Mouse (Mus musculus) gastrocnemius, adult 2 months (tissue): ENCODE results near the gene Fam151b. TPM values are rescaled to one million over a fixed set of nuclear protein-coding genes. Genes with fewer than 3 reads are reported as not detected.
A peak's percentile ranks its signal among the peaks of the same experiment; 100 is the strongest.

ENCODE experiments used
- DNase-seq: peaks from one replicate; pipeline ENCODE4 v3.0.0; 2022
- H3K27ac ChIP-seq: fragments of 200-600 bp; 2 replicates; pipeline ENCODE4 v1.8.1; 2022; ENCODE audit warnings: mild to moderate bottlenecking
- H3K4me3 ChIP-seq: fragments of 200-600 bp; 2 replicates; pipeline ENCODE4 v1.8.1; 2022; ENCODE audit warnings: mild to moderate bottlenecking, moderate library complexity
- CTCF ChIP-seq: fragments of 200-600 bp; IDR thresholded peaks from 2 replicates; pipeline ENCODE4 v1.8.1; 2022; ENCODE audit warnings: antibody characterized with exemption, mild to moderate bottlenecking, moderate library complexity
- intact Hi-C: fragments of 180-260 bp; cut with DNase I; formaldehyde crosslinking; loops from one replicate; pipeline ENCODE4 v1.15.1; 2025
- total RNA-seq, 2 experiments: library from RNA; stranded (reverse); gene quantifications; 2 replicates each; pipeline ENCODE4 v1.2.3; 2021

Gene Fam151b
- total RNA-seq, 2 experiments from 2014 or later: 2.2 to 2.6 TPM

GRCm38 (mm10) chr13:92467891-92468290, 15.9 kb downstream of the Fam151b start:
- intact Hi-C loops: no loop called here
- no peak for DNase-seq
- H3K27ac ChIP-seq: no peak overlapping the region
- TF ChIP-seq CTCF: no peak
- H3K4me3 ChIP-seq: no peak overlapping the region

GRCm38 (mm10) chr13:92464698-92465097, 19.1 kb downstream of the Fam151b start:
- DNase-seq: no peak
- intact Hi-C loops: no loop called here
- no peak overlapping the region for H3K4me3 ChIP-seq
- H3K27ac ChIP-seq: no peak overlapping the region
- no peak for TF ChIP-seq CTCF

- intact Hi-C loops: no loop called here
- no peak for TF ChIP-seq CTCF
- Histone ChIP-seq H3K4me3 (no peak overlapping the region), H3K27ac (no peak overlapping the region)
- DNase-seq: no peak
Observed at GRCm38 (mm10) chr13:92446872-92447271, 36.9 kb downstream of the Fam151b start.

GRCm38 (mm10) chr13:92440286-92440685, 43.5 kb downstream of the Fam151b start:
- Histone ChIP-seq H3K4me3 (no peak overlapping the region), H3K27ac (no peak overlapping the region)
- DNase-seq: no peak
- intact Hi-C loops: no loop called here
- TF ChIP-seq CTCF: no peak

- TF ChIP-seq CTCF: no peak
- no peak for DNase-seq
- intact Hi-C loops: no loop called here
- Histone ChIP-seq H3K27ac (no peak overlapping the region), H3K4me3 (no peak overlapping the region)
Observed at GRCm38 (mm10) chr13:92438656-92439055, 45.2 kb downstream of the Fam151b start.

- no peak overlapping the region for H3K4me3 ChIP-seq
- intact Hi-C loops: no loop called here
- no peak for TF ChIP-seq CTCF
Observed at GRCm38 (mm10) chr13:92427351-92427855, 56.4 kb downstream of the Fam151b start.

GRCm38 (mm10) chr13:92426294-92427051, 57.3 kb downstream of the Fam151b start:
- H3K4me3 ChIP-seq: peak overlapping the region; percentile 67
- intact Hi-C loops: no loop called here
- H3K27ac ChIP-seq: no peak overlapping the region
- TF ChIP-seq CTCF: no peak
- DNase-seq: no peak

More at GRCm38 (mm10) chr13:92427351-92427855, 56.4 kb downstream of the Fam151b start:
- no peak for DNase-seq
- no peak overlapping the region for H3K27ac ChIP-seq

- intact Hi-C loops: no loop called here
- Histone ChIP-seq H3K4me3 (peak within 1 kb of the TSS; percentile 67), H3K27ac (no peak within 1 kb of the TSS)
- peak; percentile 35 for DNase-seq
- TF ChIP-seq CTCF: no peak
Observed at GRCm38 (mm10) chr13:92425758-92426264, 58.0 kb downstream of the Fam151b start, which contains the start of gene Ankrd34b. Ankrd34b (plus strand) TSS chr13:92425896.

GRCm38 (mm10) chr13:92423711-92424110, 60.1 kb downstream of the Fam151b start:
- TF ChIP-seq CTCF: no peak
- no peak for DNase-seq
- H3K4me3 ChIP-seq: no peak overlapping the region
- intact Hi-C loops: no loop called here
- no peak overlapping the region for H3K27ac ChIP-seq

GRCm38 (mm10) chr13:92419630-92420029, 64.2 kb downstream of the Fam151b start:
- no peak overlapping the region for H3K4me3 ChIP-seq
- no peak for DNase-seq
- intact Hi-C loops: no loop called here
- no peak overlapping the region for H3K27ac ChIP-seq
- no peak for TF ChIP-seq CTCF

- no peak overlapping the region for H3K27ac ChIP-seq
- DNase-seq: no peak
- intact Hi-C loops: no loop called here
- no peak overlapping the region for H3K4me3 ChIP-seq
- no peak for TF ChIP-seq CTCF
Observed at GRCm38 (mm10) chr13:92410486-92410885, 73.3 kb downstream of the Fam151b start.

- no peak for DNase-seq
- Histone ChIP-seq H3K4me3 (no peak overlapping the region), H3K27ac (no peak overlapping the region)
- intact Hi-C loops: no loop called here
- no peak for TF ChIP-seq CTCF
Observed at GRCm38 (mm10) chr13:92403496-92403895, 80.3 kb downstream of the Fam151b start.

- TF ChIP-seq CTCF: no peak
- no peak overlapping the region for H3K27ac ChIP-seq
- intact Hi-C loops: no loop called here
- H3K4me3 ChIP-seq: no peak overlapping the region
- no peak for DNase-seq
Observed at GRCm38 (mm10) chr13:92402063-92402462, 81.8 kb downstream of the Fam151b start.

Other genes with a start within 250 kb of the Fam151b start
- gene Gm20379, start 178.0 kb downstream of the Fam151b start, total RNA-seq: not detected
- gene Dhfr, start 129.3 kb downstream of the Fam151b start, total RNA-seq: 1 to 10 TPM in 1 of 2 experiments, under 1 TPM in 1; 0.79 to 1.0 TPM
- 10 to 100 TPM; 11.6 to 13.9 TPM for gene Msh3, start 129.0 kb downstream of the Fam151b start, total RNA-seq
- not detected for gene Ankrd34b, start 58.1 kb downstream of the Fam151b start, total RNA-seq
- gene Zfyve16, start 46.9 kb upstream of the Fam151b start, total RNA-seq: 1 to 10 TPM; 6.5 to 8.4 TPM
- not detected for gene Spz1, start 92.2 kb upstream of the Fam151b start, total RNA-seq
- gene Serinc5, start 127.1 kb upstream of the Fam151b start, total RNA-seq: 1 to 10 TPM; 2.5 to 4.2 TPM